19 mouse cellular contexts compared by ENCODE assay signal in the genomic region with DNA sequence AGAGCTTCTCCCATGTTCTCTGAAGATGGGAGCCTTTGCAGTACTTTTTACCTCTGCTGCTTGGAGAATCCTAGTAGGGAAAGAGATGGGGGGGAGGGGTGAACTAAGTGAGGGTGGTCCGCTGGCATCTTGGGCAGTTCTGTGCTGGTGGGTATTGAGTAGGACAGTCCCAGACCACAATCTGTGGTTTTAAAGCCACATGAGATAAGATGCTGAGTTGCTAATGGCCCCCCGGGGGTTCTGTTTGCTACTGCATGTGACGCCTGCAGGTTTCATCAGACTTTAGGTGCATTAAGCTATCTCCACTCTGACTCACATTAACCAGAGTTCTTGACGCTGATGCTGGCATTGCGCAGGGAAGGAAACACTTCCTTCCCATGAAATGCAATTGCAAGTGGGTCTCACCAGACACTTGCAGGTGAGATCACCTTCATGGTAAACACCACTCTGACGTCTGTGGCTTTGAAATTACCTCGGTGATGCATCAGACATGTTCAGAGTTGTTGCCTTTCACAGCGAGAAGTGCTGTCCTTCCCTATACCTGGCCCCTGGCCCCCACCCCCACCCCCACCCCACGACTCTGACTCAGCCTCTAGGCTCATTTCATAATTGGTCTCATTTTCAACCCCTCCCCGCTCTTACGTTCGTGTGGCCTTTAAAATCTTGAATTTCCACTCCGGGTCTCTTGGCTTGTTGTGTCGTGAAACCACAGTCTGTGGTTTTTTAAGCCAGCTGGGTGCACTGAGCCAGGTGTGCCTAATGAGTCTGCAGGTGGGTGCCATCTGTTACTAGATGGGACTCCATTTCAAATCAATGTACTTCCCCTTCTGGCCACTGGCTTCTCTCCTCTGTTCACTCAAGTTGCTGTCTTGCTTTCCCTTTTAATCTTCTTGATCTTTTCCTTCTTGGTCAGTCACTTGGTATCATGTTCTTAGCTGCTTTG.
DNase-seq lines count a peak whose midpoint lies in the region; ATAC-seq and TF ChIP-seq lines count a peak whose summit lies in the region.
"Had no signal": no experiment of that assay in that cellular context is flagged by ENCODE, and none has a peak within 500 bp of the region (broad histone marks: within the 10 kb centered on the region; RNA-seq: fewer than 3 reads in every experiment).

No protein-coding gene starts in this region.

- H3K4me1 ChIP-seq in lung, postnatal 0 days (ENCODE audit: insufficient read depth, low read depth, low read length): no peaks in the 10 kb centered on the region
- no peaks in the 10 kb centered on the region for H3K4me1 ChIP-seq in lung, adult 2 months (ENCODE audit: control insufficient read depth, insufficient read depth, low read length)

- TF ChIP-seq EP300 in lung, postnatal 0 days (IDR thresholded peaks at IDR 0.05): no peak

- WGBS in lung, postnatal 0 days: 47% methylated on average over 14 of the region's 14 CpGs
- 49% methylated on average over 14 of the region's 14 CpGs for WGBS in lung, adult 2 months

- no peak for ATAC-seq in CD4-positive, CD25-positive, alpha-beta regulatory T cell, adult 4 months
- peak; percentile 14; the same call in 1 of the 2 replicates for ATAC-seq in lung, postnatal 0 days
- peak; percentile 39; the same call in 1 of the 2 replicates for ATAC-seq in neutrophil, adult 5-6 weeks (ENCODE audit: extremely low read depth, insufficient number of reproducible peaks, low FRiP score, poor library complexity, severe bottlenecking)
- ATAC-seq in monocyte, adult 5-6 weeks (replicated peaks; ENCODE audit: insufficient number of reproducible peaks, low FRiP score, low TSS enrichment, poor library complexity, severe bottlenecking): no peak
- ATAC-seq: forebrain, embryonic 15.5 days; intestine, embryonic 15.5 days had no signal

- no peak overlapping the region for H3K4me2 ChIP-seq in lung, postnatal 0 days (replicated peaks; ENCODE audit: low read depth, low read length)
- H3K4me2 ChIP-seq: forebrain, embryonic 15.5 days; heart, embryonic 12.5 days; hindbrain, embryonic 14.5 days; intestine, embryonic 15.5 days; neural tube, embryonic 13.5 days had no signal

- H3K9ac ChIP-seq in lung, postnatal 0 days (replicated peaks; ENCODE audit: low read depth): no peak overlapping the region
- H3K9ac ChIP-seq: forebrain, embryonic 15.5 days; heart, embryonic 12.5 days; hindbrain, embryonic 14.5 days; intestine, embryonic 15.5 days; neural tube, embryonic 13.5 days had no signal

- no peak overlapping the region for H3K27ac ChIP-seq in lung, postnatal 0 days (ENCODE audit: low read length)
- H3K27ac ChIP-seq: forebrain, embryonic 15.5 days; hindbrain, embryonic 14.5 days; intestine, embryonic 15.5 days; neural tube, embryonic 13.5 days had no signal

- H3K27me3 ChIP-seq in lung, postnatal 0 days (replicated peaks; ENCODE audit: insufficient read depth, low read length): no peaks in the 10 kb centered on the region
- H3K27me3 ChIP-seq: forebrain, embryonic 15.5 days; heart, embryonic 12.5 days; intestine, embryonic 15.5 days; neural tube, embryonic 13.5 days had no signal

- TF ChIP-seq CTCF in lung, postnatal 0 days (IDR thresholded peaks at IDR 0.05): no peak
- no peak for TF ChIP-seq CTCF in lung, adult 2 months (IDR thresholded peaks at IDR 0.05; ENCODE audit: insufficient read depth, low read length)

- no peak overlapping the region for H3K4me3 ChIP-seq in lung, postnatal 0 days (ENCODE audit: low read depth, low read length)
- no peak overlapping the region for H3K4me3 ChIP-seq in lung, adult 2 months (replicated peaks; ENCODE audit: extremely low read depth, low read depth, low read length)
- H3K4me3 ChIP-seq: forebrain, embryonic 15.5 days; heart, embryonic 12.5 days; intestine, embryonic 15.5 days; neural tube, embryonic 13.5 days had no signal

- no peaks in the 10 kb centered on the region for H3K9me3 ChIP-seq in lung, postnatal 0 days (ENCODE audit: low read length)
- H3K9me3 ChIP-seq: forebrain, embryonic 15.5 days; intestine, embryonic 15.5 days; neural tube, embryonic 13.5 days had no signal

- no peaks in the 10 kb centered on the region for H3K36me3 ChIP-seq in lung, postnatal 0 days (ENCODE audit: insufficient read depth, low read length)
- H3K36me3 ChIP-seq: forebrain, embryonic 15.5 days; heart, embryonic 12.5 days; intestine, embryonic 15.5 days; neural tube, embryonic 13.5 days had no signal

- TF ChIP-seq POLR2A in lung, adult 2 months (IDR thresholded peaks at IDR 0.05; ENCODE audit: borderline replicate concordance, extremely low read depth, low read depth, low read length): no peak

- peak; percentile 8 for DNase-seq in CD4-positive, CD25-positive, alpha-beta regulatory T cell, adult 2 months (ENCODE audit: low read depth, low spot score)
- no peak for DNase-seq in lung, postnatal 0 days (ENCODE audit: low spot score)
- no peak for DNase-seq in lung, adult 2 months
- peak; percentile 28 for DNase-seq in thymus, postnatal 4 days
- DNase-seq in ovary, postnatal 10 days (ENCODE audit: low spot score): no peak
- DNase-seq: adrenal gland, adult 2 months; cerebellum, adult 8-10 months; heart, postnatal 14 days; kidney, adult 9 months; kidney, postnatal 4 days; liver had no signal

Comparison
In these comparisons a context has a peak if more than half of its experiments do, and no peak if none do; other contexts are left out.
1. DNase-seq: peak in CD4-positive, CD25-positive, alpha-beta regulatory T cell, adult 2 months (single experiment) and thymus, postnatal 4 days (single experiment); none in lung, postnatal 0 days (single experiment), lung, adult 2 months (single experiment) and ovary, postnatal 10 days (single experiment).
2. ATAC-seq: peak in lung, postnatal 0 days (single experiment) and neutrophil, adult 5-6 weeks (single experiment); none in CD4-positive, CD25-positive, alpha-beta regulatory T cell, adult 4 months (single experiment) and monocyte, adult 5-6 weeks (single experiment).